Mouse (Mus musculus) heart, embryonic 14.5 days (tissue): ENCODE measurements at regions not wholly inside any gene's neighbourhood (a gene's known extent, or its start where the extent isn't known, plus 50 kb on each side); places are given as distances from the start of the nearest gene placed in this dataset.
"Not testable (repeated sequence)": the region's sequence is repeated elsewhere in the genome, so short reads cannot be mapped to it uniquely, and the experiment has no call there.

Source experiments
- ATAC-seq: fragments of 200-750 bp; cut with Nextera tagmentation; 2 replicates; pipeline ENCODE4 v1.8.0; 2017; ENCODE audit warnings: low read depth, moderate TSS enrichment; ENCODE audit not compliant: insufficient number of reproducible peaks, insufficient read depth, low FRiP score
- H3K27ac ChIP-seq, 2 experiments: fragments of 200-500 bp in 1 of 2; fragments of 300-500 bp in 1 of 2; sonication (generic) in 1 of 2; replicated peaks in 1 of 2; 2 replicates each; pipeline ENCODE4 v1.5.1; 2012 to 2014; ENCODE audit warnings: low read depth in 2 of 2, low read length in 2 of 2, control low read depth in 1 of 2, mild to moderate bottlenecking in 1 of 2, mixed read lengths in 1 of 2; ENCODE audit not compliant: control insufficient read depth in 1 of 2, insufficient read depth in 1 of 2
- H3K27me3 ChIP-seq: fragments of 300-500 bp; sonication (generic); 2 replicates; pipeline ENCODE4 v1.6.1; 2014; ENCODE audit warnings: mild to moderate bottlenecking, low read length, control low read depth; ENCODE audit not compliant: control insufficient read depth, insufficient read depth
- H3K36me3 ChIP-seq: fragments of 300-500 bp; sonication (generic); 2 replicates; pipeline ENCODE4 v1.6.1; 2014; ENCODE audit warnings: mild to moderate bottlenecking, control low read depth, low read length, mixed read lengths; ENCODE audit not compliant: control insufficient read depth, insufficient read depth
- H3K4me1 ChIP-seq, 2 experiments: fragments of 200-500 bp in 1 of 2; fragments of 300-500 bp in 1 of 2; sonication (generic) in 1 of 2; 2 replicates each; pipeline ENCODE4 v1.6.1; 2012 to 2014; ENCODE audit warnings: low read length in 2 of 2, control low read depth in 1 of 2, mixed read lengths in 1 of 2; ENCODE audit not compliant: control insufficient read depth in 2 of 2, insufficient read depth in 2 of 2
- H3K4me2 ChIP-seq: fragments of 300-500 bp; sonication (generic); 2 replicates; pipeline ENCODE4 v1.6.1; 2014; ENCODE audit warnings: mild to moderate bottlenecking, low read length
- H3K4me3 ChIP-seq, 2 experiments: fragments of 200-500 bp in 1 of 2; fragments of 300-500 bp in 1 of 2; sonication (generic) in 1 of 2; 2 replicates each; pipeline ENCODE4 v1.5.1; 2012 to 2014; ENCODE audit warnings: low read length in 2 of 2, mild to moderate bottlenecking in 2 of 2, control low read depth in 1 of 2, low read depth in 1 of 2, moderate library complexity in 1 of 2; ENCODE audit not compliant: control insufficient read depth in 1 of 2, insufficient read depth in 1 of 2
- H3K9ac ChIP-seq: fragments of 300-500 bp; sonication (generic); 2 replicates; pipeline ENCODE4 v1.6.1; 2014; ENCODE audit warnings: mild to moderate bottlenecking, low read length
- H3K9me3 ChIP-seq: fragments of 300-500 bp; sonication (generic); 2 replicates; pipeline ENCODE4 v1.6.1; 2016; ENCODE audit warnings: low read length, control low read depth; ENCODE audit not compliant: control insufficient read depth
- WGBS: fragments of 180-500 bp; shearing (Covaris S2); extraction: QIAGEN DNeasy Blood & Tissue Kit; methylation state at CpG from one replicate; pipeline ENCODE4 v1.1.7; 2014; 5-methylcytosine and 5-hydroxymethylcytosine counted together

DNA sequence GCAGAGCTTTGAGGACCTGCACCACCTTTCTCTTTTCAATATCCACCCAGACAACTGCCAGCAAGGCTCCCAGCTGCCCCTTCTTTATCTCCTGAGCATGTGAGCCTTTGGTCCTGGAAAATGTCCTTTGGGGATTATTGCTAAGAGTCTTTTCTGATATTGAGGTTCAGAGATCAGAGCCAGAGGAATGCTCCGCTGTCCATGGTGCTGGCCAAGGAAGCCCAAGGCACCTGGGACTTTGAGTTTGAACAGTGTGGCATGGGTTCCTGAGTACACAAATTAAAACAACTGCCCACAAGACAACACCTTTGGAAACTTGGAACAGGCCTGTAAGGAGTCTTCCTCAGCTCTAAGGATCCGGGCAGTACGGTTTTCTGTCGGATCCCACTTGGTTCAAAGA, 52.6 kb upstream of the Slc28a3 start:
- no peak for ATAC-seq
- H3K4me3 ChIP-seq = no peak overlapping the region
- no peaks in the 10 kb centered on the region for H3K36me3 ChIP-seq
- H3K27me3 ChIP-seq = no peaks in the 10 kb centered on the region
- no peak overlapping the region for H3K9ac ChIP-seq
- H3K4me2 ChIP-seq = no peak overlapping the region
- no peaks in the 10 kb centered on the region for H3K4me1 ChIP-seq
- no peak overlapping the region for H3K27ac ChIP-seq
- WGBS = 55% methylated on average over 4 of the region's 4 CpGs
- H3K9me3 ChIP-seq = no peaks in the 10 kb centered on the region

DNA sequence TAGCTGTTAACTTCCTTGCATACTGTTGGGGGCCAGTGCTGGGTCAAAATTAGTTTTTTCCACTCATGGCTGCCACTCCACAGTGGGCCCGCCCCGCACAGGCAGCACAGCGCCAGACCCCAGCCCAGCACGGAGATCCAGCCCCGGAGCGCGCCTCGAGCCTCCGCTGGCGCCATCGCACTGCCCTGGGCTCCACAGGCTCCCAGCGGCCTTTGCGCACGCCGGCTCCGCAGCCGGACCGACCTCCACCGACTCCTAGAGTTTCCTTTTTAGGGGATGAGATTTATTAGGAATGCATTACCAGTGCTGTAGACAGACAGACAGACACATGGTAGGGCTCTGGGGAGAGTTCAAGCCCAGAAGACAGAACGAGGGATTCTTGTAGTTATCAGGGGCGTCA, 58.0 kb upstream of the Slc28a3 start:
- H3K36me3 ChIP-seq = no peaks in the 10 kb centered on the region
- no peak overlapping the region for H3K4me3 ChIP-seq
- H3K4me1 ChIP-seq = no peaks in the 10 kb centered on the region; a peak in 1 of 4 replicates
- no peaks in the 10 kb centered on the region for H3K9me3 ChIP-seq
- H3K27ac ChIP-seq = no peak overlapping the region
- ATAC-seq = no peak
- peak overlapping the region; percentile 44 for H3K4me2 ChIP-seq
- H3K27me3 ChIP-seq = no peaks in the 10 kb centered on the region
- no peak overlapping the region for H3K9ac ChIP-seq
- WGBS = 40% methylated on average over 21 of the region's 21 CpGs

DNA sequence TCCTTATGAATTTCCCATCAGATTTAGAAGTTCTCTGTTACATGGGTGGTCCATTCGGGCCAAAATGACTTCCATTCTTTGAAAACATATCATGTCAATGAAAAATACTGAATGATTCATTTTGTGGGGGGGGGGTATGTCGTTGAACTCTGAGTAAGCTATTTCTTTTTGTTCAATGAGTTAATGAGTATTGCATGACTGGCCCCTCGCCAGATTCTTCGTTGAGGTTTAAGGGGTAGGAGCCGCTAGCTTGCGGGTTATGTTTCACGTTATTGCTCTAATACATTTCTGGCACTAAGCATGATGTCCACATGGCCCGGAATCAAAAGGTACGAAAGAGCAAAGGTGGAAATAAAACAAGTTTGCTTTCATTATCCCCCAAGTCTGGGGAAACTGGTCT, 59.5 kb upstream of the Slc28a3 start:
- no peak overlapping the region for H3K4me3 ChIP-seq
- H3K27ac ChIP-seq = no peak overlapping the region
- no peak for ATAC-seq
- no peaks in the 10 kb centered on the region for H3K27me3 ChIP-seq
- 88% methylated on average over 9 of the region's 9 CpGs for WGBS
- no peak overlapping the region for H3K4me2 ChIP-seq
- no peaks in the 10 kb centered on the region; a peak in 1 of 4 replicates for H3K4me1 ChIP-seq
- H3K9me3 ChIP-seq = no peaks in the 10 kb centered on the region
- H3K9ac ChIP-seq = no peak overlapping the region
- no peaks in the 10 kb centered on the region for H3K36me3 ChIP-seq

DNA sequence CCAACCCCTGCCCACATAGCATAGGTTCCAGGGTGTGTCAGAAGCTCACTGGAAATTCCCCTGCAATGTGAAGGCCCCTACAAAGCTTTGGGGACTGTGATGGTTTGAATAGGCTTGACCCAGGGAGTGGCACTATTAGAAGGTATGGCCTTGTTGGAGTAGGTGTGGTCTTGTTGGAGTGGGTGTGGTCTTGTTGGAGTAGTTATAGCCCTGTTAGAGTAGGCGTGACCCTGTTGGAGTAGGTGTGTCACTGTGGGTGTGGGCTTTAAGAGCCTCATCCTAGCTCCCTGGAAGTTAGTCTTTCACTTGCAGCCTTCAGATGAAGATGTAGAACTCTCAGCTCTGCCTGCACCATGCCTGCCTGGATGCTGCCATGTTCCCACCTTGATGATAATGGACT, 64.9 kb upstream of the Slc28a3 start:
- H3K27me3 ChIP-seq, H3K9ac ChIP-seq, ATAC-seq, H3K4me2 ChIP-seq, H3K27ac ChIP-seq, H3K36me3 ChIP-seq, H3K9me3 ChIP-seq, H3K4me1 ChIP-seq, H3K4me3 ChIP-seq: not testable (repeated sequence)
- WGBS = 79% methylated on average over 1 of the region's 1 CpGs

DNA sequence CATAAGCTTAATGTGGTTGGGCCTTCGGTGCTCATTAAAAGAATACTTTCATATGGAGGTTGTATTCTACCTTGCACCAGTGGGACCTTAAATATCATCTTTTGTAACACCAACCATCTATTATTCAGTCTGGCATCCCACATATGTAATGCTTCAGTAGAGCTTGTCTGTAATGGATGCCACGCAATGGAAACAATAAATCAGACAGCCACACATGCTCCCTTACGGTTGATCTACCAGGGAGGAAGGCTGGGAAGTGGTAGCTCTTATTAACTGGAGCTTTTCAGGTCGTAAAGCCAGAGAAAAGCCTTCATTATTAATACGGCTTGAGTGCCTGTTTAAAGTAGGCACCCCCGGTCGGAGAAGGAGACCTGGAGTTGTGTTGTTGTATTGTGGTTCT, 66.8 kb upstream of the Slc28a3 start:
- 88% methylated on average over 7 of the region's 7 CpGs for WGBS
- no peaks in the 10 kb centered on the region for H3K9me3 ChIP-seq

DNA sequence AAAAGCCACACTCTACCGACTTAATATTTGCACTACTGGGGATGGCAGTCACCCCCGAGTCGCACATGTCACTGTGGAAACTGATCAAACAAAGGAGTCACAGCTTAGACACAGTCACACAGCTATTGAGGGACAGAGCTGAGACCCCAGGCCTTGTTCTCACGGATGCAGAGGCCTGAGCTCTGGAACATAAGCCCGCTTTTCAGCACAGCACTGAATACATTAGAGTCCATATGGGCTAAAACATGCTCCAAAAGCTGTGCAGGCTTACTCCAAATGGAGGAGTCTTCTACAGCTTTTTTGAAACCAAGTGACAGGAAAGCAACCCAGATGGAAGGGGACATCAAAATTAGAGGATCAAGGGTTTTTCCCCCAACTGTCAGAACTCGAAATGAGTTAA, 69.0 kb upstream of the Slc28a3 start:
- Histone ChIP-seq H3K4me1 (no peaks in the 10 kb centered on the region), H3K9ac (no peak overlapping the region), H3K9me3 (no peaks in the 10 kb centered on the region), H3K27ac (no peak overlapping the region), H3K4me3 (no peak overlapping the region), H3K27me3 (no peaks in the 10 kb centered on the region), H3K36me3 (no peaks in the 10 kb centered on the region), H3K4me2 (no peak overlapping the region)
- ATAC-seq = no peak
- WGBS = 81% methylated on average over 6 of the region's 6 CpGs

More for the DNA sequence above, 66.8 kb upstream of the Slc28a3 start:
- no peak for ATAC-seq
- no peaks in the 10 kb centered on the region for H3K36me3 ChIP-seq
- H3K9ac ChIP-seq = no peak overlapping the region
- H3K27me3 ChIP-seq = no peaks in the 10 kb centered on the region
- H3K4me2 ChIP-seq = no peak overlapping the region
- H3K4me3 ChIP-seq = no peak overlapping the region
- no peak overlapping the region for H3K27ac ChIP-seq
- no peaks in the 10 kb centered on the region for H3K4me1 ChIP-seq

DNA sequence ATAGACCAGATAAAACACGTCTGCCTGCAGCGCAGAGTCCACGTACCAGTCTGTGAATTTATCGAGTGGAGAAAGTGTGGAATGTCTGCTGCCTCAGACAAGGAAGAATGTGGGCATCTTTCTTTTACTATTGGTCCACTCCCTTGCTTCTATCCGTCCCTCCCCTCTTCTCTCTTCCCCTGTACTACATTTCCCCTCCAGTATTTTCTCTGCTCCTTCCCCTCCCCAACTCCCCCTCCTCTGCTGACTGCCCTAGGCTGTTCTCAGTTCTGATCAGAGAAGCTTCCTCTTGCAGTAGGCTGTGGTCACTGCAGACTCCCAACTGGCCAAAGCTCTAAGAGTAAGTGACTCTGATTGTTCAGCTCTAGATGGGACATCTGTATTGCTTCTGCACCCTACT, 76.1 kb upstream of the Slc28a3 start:
- Histone ChIP-seq H3K27ac (no peak overlapping the region), H3K9ac (no peak overlapping the region), H3K4me2 (no peak overlapping the region), H3K27me3 (no peaks in the 10 kb centered on the region), H3K4me3 (no peak overlapping the region), H3K9me3 (no peaks in the 10 kb centered on the region), H3K36me3 (no peaks in the 10 kb centered on the region), H3K4me1 (no peaks in the 10 kb centered on the region)
- 46% methylated on average over 5 of the region's 5 CpGs for WGBS
- ATAC-seq = no peak

DNA sequence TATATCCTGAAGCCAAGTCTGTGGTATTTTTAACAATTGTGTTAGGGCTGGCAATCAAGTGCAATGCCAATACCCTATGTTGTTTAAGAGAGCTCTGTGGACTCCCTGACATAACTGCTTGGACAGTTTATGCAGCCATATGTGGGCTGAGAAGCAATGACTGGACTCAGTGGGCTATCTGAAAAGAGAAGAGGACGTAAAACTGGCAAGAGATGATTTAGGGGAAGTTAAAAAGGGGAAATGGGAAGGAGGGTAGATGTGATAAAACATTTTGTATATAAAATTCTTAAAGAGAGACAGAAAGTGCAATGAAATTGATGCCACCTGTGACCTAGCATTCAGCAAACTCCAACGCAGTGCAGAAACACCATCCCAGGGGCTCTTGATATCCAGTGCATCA, 76.9 kb upstream of the Slc28a3 start:
- no peak overlapping the region for H3K27ac ChIP-seq
- ATAC-seq = no peak
- H3K4me2 ChIP-seq = no peak overlapping the region
- H3K4me3 ChIP-seq = no peak overlapping the region
- no peak overlapping the region for H3K9ac ChIP-seq
- H3K4me1 ChIP-seq = no peaks in the 10 kb centered on the region
- H3K27me3 ChIP-seq = no peaks in the 10 kb centered on the region
- no peaks in the 10 kb centered on the region for H3K36me3 ChIP-seq
- WGBS = 54% methylated on average over 2 of the region's 2 CpGs
- no peaks in the 10 kb centered on the region for H3K9me3 ChIP-seq
